Mouse (Mus musculus) bone marrow, adult 2 months (tissue): ENCODE measurements at regions not wholly inside any gene's neighbourhood (a gene's known extent, or its start where the extent isn't known, plus 50 kb on each side); places are given as distances from the start of the nearest gene placed in this dataset.

ENCODE experiments used
- CTCF ChIP-seq: fragments of 200-500 bp; IDR thresholded peaks from 2 replicates; pipeline ENCODE4 v1.5.1; 2011; ENCODE audit warnings: low read length, control low read depth; ENCODE audit not compliant: control insufficient read depth, insufficient read depth
- POLR2A ChIP-seq: fragments of 200-500 bp; IDR thresholded peaks from 2 replicates; pipeline ENCODE4 v1.6.1; 2011; ENCODE audit warnings: low read depth, mild to moderate bottlenecking, control low read depth, low read length, borderline replicate concordance; ENCODE audit not compliant: control insufficient read depth

- TF ChIP-seq CTCF: no peak
- TF ChIP-seq POLR2A: no peak
Observed at GRCm38 (mm10) chr14:105403256-105403655, 144.9 kb downstream of the Ndfip2 start.
